ENCODE assay signal across 28 mouse cellular contexts in the genomic region with DNA sequence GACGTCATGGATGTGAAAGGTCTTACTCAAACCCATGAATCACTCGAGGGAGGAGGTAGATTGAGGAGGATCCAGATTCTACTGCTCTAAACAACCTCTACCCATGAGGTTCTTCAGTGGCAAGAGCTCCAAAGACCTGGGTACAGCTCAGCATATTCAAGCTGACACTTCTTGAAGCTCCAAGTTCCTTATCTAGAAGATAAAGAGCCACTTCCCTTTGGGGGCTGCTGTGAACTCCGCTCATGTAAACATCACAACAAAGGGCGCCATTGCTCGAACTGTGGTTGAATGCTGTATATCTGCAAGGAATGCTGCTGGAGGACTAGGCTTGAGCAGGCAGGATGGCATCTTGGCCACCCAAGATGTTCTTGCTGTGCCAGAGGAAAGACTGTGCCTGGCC. TPM values are rescaled to one million over a fixed set of nuclear protein-coding genes. Genes with fewer than 3 reads are reported as not detected.
"Had no signal": no experiment of that assay in that cellular context is flagged by ENCODE, and none has a peak within 500 bp of the region (broad histone marks: within the 10 kb centered on the region; RNA-seq: fewer than 3 reads in every experiment).

No protein-coding gene starts in this region.

- H3K9me3 ChIP-seq: heart, embryonic 13.5 days; heart, embryonic 15.5 days; hindbrain, embryonic 13.5 days; hindbrain, embryonic 15.5 days; kidney, embryonic 15.5 days; limb, embryonic 10.5 days; limb, embryonic 12.5 days had no signal

- H3K4me2 ChIP-seq: heart, embryonic 11.5 days; heart, embryonic 13.5 days; heart, embryonic 15.5 days; hindbrain, embryonic 13.5 days; hindbrain, embryonic 15.5 days; limb, embryonic 12.5 days; liver, embryonic 11.5 days had no signal

- ATAC-seq: hindbrain, postnatal 0 days; intestine, embryonic 16.5 days had no signal

- DNase-seq: gastrocnemius, adult 2 months; gastrocnemius, postnatal 10 days; gastrocnemius, postnatal 25 days; heart, adult 18-20 months; heart, postnatal 14 days; heart, postnatal 36 days; kidney, adult 11 months; kidney, adult 2 months; kidney, adult 9 months; kidney, postnatal 14 days; kidney, postnatal 36 days; layer of hippocampus, adult 9-11 months; liver had no signal

- H3K36me3 ChIP-seq: heart, embryonic 13.5 days; heart, embryonic 15.5 days; hindbrain, embryonic 13.5 days; hindbrain, embryonic 15.5 days; kidney, embryonic 15.5 days; limb, embryonic 10.5 days; limb, embryonic 12.5 days had no signal

- H3K27me3 ChIP-seq: heart, embryonic 15.5 days; hindbrain, embryonic 13.5 days; hindbrain, embryonic 15.5 days; kidney, embryonic 15.5 days; limb, embryonic 12.5 days had no signal

- H3K4me3 ChIP-seq: gastrocnemius, adult 2 months; heart, embryonic 13.5 days; heart, embryonic 15.5 days; hindbrain, embryonic 13.5 days; hindbrain, embryonic 15.5 days; kidney, embryonic 15.5 days; left cerebral cortex, adult 2 months; limb, embryonic 12.5 days had no signal

- H3K9ac ChIP-seq: heart, embryonic 13.5 days; heart, embryonic 15.5 days; hindbrain, embryonic 13.5 days; hindbrain, embryonic 15.5 days; kidney, embryonic 15.5 days; limb, embryonic 12.5 days had no signal

- H3K27ac ChIP-seq: gastrocnemius, adult 2 months; heart, embryonic 13.5 days; heart, embryonic 15.5 days; hindbrain, embryonic 13.5 days; hindbrain, embryonic 15.5 days; hindbrain, postnatal 0 days; kidney, embryonic 15.5 days; kidney, postnatal 0 days; left cerebral cortex, adult 2 months; limb, embryonic 12.5 days had no signal

RNA-seq across cellular contexts. Expression of gene Pla2g3, which starts 1.0 kb away (rescaled TPM):
- total RNA-seq: gastrocnemius, adult 2 months; gastrocnemius, postnatal 25 days; granulocyte monocyte progenitor cell, adult 5-6 weeks; heart, postnatal 36 days; hematopoietic stem cell, adult 5-6 weeks had no signal

RNA-seq across cellular contexts. Expression of gene Inpp5j, which starts 15.6 kb away (rescaled TPM):
- total RNA-seq: hematopoietic stem cell, adult 5-6 weeks had no signal
- polyA plus RNA-seq: limb, embryonic 12.5 days had no signal
